Mouse (Mus musculus) liver, postnatal 0 days (tissue): ENCODE data around the gene Dus1l.
"Not testable (repeated sequence)": the region's sequence is repeated elsewhere in the genome, so short reads cannot be mapped to it uniquely, and the experiment has no call there.

Experiments used
- CTCF ChIP-seq: sonication (generic); IDR thresholded peaks from 2 replicates; pipeline ENCODE4 v1.5.1; 2016; ENCODE audit warnings: antibody characterized with exemption, low read depth
- EP300 ChIP-seq: IDR thresholded peaks from 2 replicates; pipeline ENCODE4 v1.6.1; 2016; ENCODE audit warnings: antibody characterized with exemption, low read depth, mild to moderate bottlenecking

GRCm38 (mm10) chr11:120763121-120763999 lies 32.8 kb downstream of the Dus1l start:
- not testable (repeated sequence) for TF ChIP-seq EP300, CTCF
